Mouse (Mus musculus): Measurements from ENCODE around the gene Ccdc42. TPM values are rescaled to one million over a fixed set of nuclear protein-coding genes. Genes with fewer than 3 reads are reported as not detected.
A peak's percentile ranks its signal among the peaks of the same experiment; 100 is the strongest.

The Ccdc42 gene
- polyA plus RNA-seq, 1 experiment from 2014 or later, result 0.36 TPM

DNA sequence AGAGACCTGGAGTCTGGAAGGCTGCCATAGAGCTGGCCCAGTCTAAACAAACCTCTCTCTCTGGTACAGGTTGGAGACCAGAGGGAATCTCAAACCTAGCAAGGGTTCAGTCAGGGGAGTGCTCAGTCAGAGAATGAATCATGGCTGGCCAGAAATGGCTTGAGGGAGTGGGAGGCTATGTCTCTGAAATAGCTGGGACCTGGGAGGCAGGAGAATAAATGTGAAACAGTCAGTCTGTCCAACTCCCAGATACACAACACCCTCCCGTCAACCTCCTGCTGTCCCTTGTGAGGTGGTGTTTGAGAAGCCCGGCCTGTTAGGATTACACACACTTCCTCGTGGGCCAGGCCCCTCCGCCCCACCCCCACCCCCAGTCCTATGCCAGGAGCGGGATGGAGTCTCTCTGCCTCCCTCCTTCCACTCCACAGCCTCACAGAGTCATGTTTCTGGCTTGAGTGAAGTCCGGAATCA lies 13.8 kb downstream of the Ccdc42 start:
- Histone ChIP-seq H3K4me1 (ENCODE audit: control insufficient read depth, insufficient read depth, low read depth, low read length) (peaks cover 3% of the 10 kb centered on the region; the same call in 1 of the 2 replicates), H3K4me2 (ENCODE audit: low read length) (no peak overlapping the region), H3K36me3 (ENCODE audit: control insufficient read depth, insufficient read depth, low read length) (no peaks in the 10 kb centered on the region), H3K4me3 (ENCODE audit: low read length) (no peak overlapping the region), H3K27me3 (replicated peaks; ENCODE audit: control insufficient read depth, insufficient read depth, low read length) (no peaks in the 10 kb centered on the region), H3K9ac (ENCODE audit: low read depth, low read length) (no peak overlapping the region), H3K27ac (ENCODE audit: low read depth, low read length) (no peak overlapping the region), H3K9me3 (ENCODE audit: control insufficient read depth, low read length) (no peaks in the 10 kb centered on the region)
- 50% methylated on average over 6 of the region's 6 CpGs for WGBS
- ATAC-seq, result no peak

DNA sequence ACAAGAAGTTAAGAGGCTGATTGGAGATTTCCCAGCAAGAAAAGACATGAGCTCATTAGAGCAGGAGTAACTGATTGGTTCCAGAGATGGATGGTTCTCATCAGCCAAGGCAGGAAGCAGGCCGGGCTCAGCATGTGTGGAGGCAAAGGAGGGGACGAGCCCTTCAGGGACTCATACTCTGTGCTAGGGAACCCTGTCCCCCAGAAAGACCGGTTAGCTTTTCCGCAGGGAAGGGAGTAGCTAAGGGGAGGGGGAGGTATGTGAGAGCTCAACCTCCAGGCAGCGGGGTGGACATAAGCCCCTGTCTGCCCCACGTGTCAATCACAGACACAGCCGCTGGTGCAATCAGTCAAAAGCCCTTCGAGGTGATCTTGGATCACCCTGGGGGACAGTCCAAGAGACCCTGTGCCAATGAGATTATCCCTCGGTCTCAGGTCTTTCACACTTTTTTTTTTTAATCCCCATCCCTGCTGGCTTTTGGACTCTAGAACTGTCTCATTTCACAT lies 14.7 kb downstream of the Ccdc42 start:
- Histone ChIP-seq H3K9me3 (ENCODE audit: control insufficient read depth, low read length) (no peaks in the 10 kb centered on the region), H3K9ac (ENCODE audit: low read depth, low read length) (no peak overlapping the region), H3K4me1 (ENCODE audit: control insufficient read depth, insufficient read depth, low read depth, low read length) (peaks cover 3% of the 10 kb centered on the region; the same call in 1 of the 2 replicates), H3K4me3 (ENCODE audit: low read length) (no peak overlapping the region), H3K27ac (ENCODE audit: low read depth, low read length) (no peak overlapping the region; the same call in 1 of the 2 replicates), H3K36me3 (ENCODE audit: control insufficient read depth, insufficient read depth, low read length) (no peaks in the 10 kb centered on the region), H3K4me2 (ENCODE audit: low read length) (no peak overlapping the region), H3K27me3 (replicated peaks; ENCODE audit: control insufficient read depth, insufficient read depth, low read length) (no peaks in the 10 kb centered on the region)
- 20% methylated on average over 9 of the region's 9 CpGs for WGBS
- ATAC-seq, result peak; percentile 63; the same call in 1 of the 2 replicates

DNA sequence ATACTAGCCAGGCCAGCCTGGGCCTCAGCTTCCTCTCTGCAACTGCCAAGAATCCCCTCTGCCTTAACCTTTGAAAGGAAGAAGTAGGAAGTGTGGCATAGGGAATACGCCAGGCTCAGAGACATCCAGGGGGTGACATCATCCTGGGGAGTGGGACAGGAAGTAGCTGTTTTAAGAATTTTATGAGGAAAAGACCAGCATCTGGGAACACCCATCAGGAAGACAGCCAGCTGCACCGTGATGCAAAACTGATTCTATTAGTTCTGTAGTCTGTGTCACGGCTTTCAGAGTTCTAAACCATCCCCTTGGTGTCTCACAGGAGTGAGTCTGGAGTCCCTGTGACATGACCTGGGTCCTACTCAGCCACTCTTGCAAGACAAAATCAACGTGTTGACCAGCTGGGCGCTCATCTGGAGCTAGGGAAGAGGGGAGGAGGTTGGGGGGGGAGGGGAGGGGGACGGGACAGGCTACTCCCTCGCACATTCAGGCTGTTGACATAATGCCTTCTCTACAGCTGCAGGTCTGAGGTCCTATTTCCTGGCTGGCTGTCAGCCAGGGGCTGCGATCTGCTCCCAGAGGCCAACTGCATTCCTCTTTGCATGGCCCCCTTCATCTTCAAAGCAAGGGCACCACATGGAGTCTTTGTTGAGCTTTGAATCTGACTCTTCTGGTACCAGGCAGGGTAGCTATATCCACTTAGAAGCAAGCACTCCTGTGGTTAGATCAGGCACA lies 15.5 kb downstream of the Ccdc42 start:
- Histone ChIP-seq H3K9ac (ENCODE audit: low read depth, low read length) (no peak overlapping the region; the same call in 1 of the 2 replicates), H3K27ac (ENCODE audit: low read depth, low read length) (no peak overlapping the region), H3K27me3 (replicated peaks; ENCODE audit: control insufficient read depth, insufficient read depth, low read length) (no peaks in the 10 kb centered on the region), H3K4me2 (ENCODE audit: low read length) (no peak overlapping the region), H3K4me3 (ENCODE audit: low read length) (no peak overlapping the region), H3K36me3 (ENCODE audit: control insufficient read depth, insufficient read depth, low read length) (no peaks in the 10 kb centered on the region), H3K4me1 (ENCODE audit: control insufficient read depth, insufficient read depth, low read depth, low read length) (peaks cover 3% of the 10 kb centered on the region; the same call in 1 of the 2 replicates), H3K9me3 (ENCODE audit: control insufficient read depth, low read length) (no peaks in the 10 kb centered on the region)
- 20% methylated on average over 8 of the region's 8 CpGs for WGBS
- ATAC-seq, result no peak

DNA sequence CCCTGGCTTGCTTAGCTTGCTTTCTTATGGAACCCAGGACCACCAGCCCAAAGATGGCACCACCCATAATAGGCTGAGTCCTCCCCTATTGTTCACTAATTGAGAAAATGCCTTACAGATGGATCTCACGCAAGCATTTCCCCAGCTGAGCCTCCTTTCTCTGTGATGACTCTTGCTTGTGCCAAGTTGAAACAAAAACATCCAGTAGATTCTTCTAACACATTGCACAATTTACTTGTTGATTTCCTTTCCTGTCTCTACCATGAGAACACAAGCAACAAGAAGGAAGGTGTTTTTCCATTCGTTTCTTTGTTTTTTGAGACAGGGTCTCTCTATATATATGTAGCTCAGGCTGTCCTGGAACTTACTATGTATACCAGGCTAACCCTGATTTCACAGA lies 20.2 kb downstream of the Ccdc42 start:
- Histone ChIP-seq H3K9me3 (ENCODE audit: control insufficient read depth, low read length) (no peaks in the 10 kb centered on the region), H3K27ac (ENCODE audit: low read depth, low read length) (no peak overlapping the region), H3K27me3 (replicated peaks; ENCODE audit: control insufficient read depth, insufficient read depth, low read length) (no peaks in the 10 kb centered on the region), H3K9ac (ENCODE audit: low read depth, low read length) (no peak overlapping the region), H3K4me1 (ENCODE audit: control insufficient read depth, insufficient read depth, low read depth, low read length) (peaks cover 3% of the 10 kb centered on the region; the same call in 1 of the 2 replicates), H3K4me2 (ENCODE audit: low read length) (no peak overlapping the region), H3K4me3 (ENCODE audit: low read length) (no peak overlapping the region), H3K36me3 (ENCODE audit: control insufficient read depth, insufficient read depth, low read length) (no peaks in the 10 kb centered on the region)
- WGBS, result 78% methylated on average over 2 of the region's 2 CpGs
- no peak for ATAC-seq

DNA sequence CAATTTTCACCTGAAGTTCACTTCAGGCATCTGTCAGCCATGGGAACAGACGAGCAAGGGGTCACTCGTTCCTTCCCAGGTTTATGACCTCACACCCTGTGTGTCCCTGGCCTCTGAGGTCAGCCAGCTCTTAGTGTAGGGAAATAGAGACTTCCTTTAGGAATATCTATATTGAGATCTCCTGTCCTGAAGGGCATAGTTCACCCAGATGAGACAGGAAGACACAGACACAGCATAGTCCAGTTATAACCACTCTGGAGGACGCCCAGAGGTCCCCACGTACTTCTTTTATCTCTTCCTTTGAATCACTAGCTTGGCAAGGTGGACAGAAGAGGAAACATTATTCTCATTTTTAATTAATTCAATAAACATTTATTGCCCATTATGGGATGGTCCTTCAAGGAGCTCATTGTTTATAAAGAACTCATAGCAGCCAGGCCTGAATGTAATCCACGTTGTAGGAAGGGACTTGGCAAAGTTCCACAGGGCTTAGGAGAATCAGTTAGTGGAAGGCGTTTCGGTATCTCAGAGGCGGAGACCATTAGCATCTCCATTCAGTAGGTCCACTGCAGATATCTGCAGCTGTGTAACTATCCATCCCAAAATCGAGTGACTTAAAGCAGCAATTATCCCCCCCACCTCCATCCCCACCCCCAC lies 23.2 kb downstream of the Ccdc42 start:
- no peaks in the 10 kb centered on the region for H3K27me3 ChIP-seq (replicated peaks; ENCODE audit: control insufficient read depth, insufficient read depth, low read length)
- H3K9ac ChIP-seq (ENCODE audit: low read depth, low read length), result no peak overlapping the region
- no peak overlapping the region for H3K27ac ChIP-seq (ENCODE audit: low read depth, low read length)
- H3K4me2 ChIP-seq (ENCODE audit: low read length), result no peak overlapping the region
- 65% methylated on average over 9 of the region's 9 CpGs for WGBS
- no peaks in the 10 kb centered on the region for H3K36me3 ChIP-seq (ENCODE audit: control insufficient read depth, insufficient read depth, low read length)
- no peaks in the 10 kb centered on the region for H3K4me1 ChIP-seq (ENCODE audit: control insufficient read depth, insufficient read depth, low read depth, low read length)
- H3K9me3 ChIP-seq (ENCODE audit: control insufficient read depth, low read length), result no peaks in the 10 kb centered on the region
- H3K4me3 ChIP-seq (ENCODE audit: low read length), result no peak overlapping the region
- no peak for ATAC-seq

DNA sequence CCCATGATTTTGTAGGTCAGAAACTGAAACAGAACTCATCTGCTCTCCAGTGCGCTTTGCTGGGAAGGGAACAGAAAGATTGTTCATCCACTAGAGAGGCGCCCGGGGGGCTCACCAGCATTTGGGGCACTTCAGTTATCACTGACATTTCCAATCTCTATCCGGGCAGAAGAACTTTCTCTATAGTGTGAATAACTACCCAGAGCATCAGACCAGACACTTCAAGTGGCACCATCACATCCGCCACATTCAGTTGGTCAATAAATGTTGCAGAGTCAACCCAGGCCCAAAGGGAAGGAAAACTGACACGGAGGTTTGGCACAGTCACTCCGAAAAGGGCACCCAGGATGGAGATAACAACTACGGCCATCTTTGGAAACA lies 23.7 kb downstream of the Ccdc42 start:
- Histone ChIP-seq H3K4me3 (ENCODE audit: low read length) (no peak overlapping the region), H3K4me1 (ENCODE audit: control insufficient read depth, insufficient read depth, low read depth, low read length) (no peaks in the 10 kb centered on the region), H3K27ac (ENCODE audit: low read depth, low read length) (no peak overlapping the region), H3K9me3 (ENCODE audit: control insufficient read depth, low read length) (no peaks in the 10 kb centered on the region), H3K9ac (ENCODE audit: low read depth, low read length) (no peak overlapping the region), H3K36me3 (ENCODE audit: control insufficient read depth, insufficient read depth, low read length) (no peaks in the 10 kb centered on the region), H3K4me2 (ENCODE audit: low read length) (no peak overlapping the region), H3K27me3 (replicated peaks; ENCODE audit: control insufficient read depth, insufficient read depth, low read length) (no peaks in the 10 kb centered on the region)
- WGBS, result 87% methylated on average over 8 of the region's 8 CpGs
- ATAC-seq, result no peak

DNA sequence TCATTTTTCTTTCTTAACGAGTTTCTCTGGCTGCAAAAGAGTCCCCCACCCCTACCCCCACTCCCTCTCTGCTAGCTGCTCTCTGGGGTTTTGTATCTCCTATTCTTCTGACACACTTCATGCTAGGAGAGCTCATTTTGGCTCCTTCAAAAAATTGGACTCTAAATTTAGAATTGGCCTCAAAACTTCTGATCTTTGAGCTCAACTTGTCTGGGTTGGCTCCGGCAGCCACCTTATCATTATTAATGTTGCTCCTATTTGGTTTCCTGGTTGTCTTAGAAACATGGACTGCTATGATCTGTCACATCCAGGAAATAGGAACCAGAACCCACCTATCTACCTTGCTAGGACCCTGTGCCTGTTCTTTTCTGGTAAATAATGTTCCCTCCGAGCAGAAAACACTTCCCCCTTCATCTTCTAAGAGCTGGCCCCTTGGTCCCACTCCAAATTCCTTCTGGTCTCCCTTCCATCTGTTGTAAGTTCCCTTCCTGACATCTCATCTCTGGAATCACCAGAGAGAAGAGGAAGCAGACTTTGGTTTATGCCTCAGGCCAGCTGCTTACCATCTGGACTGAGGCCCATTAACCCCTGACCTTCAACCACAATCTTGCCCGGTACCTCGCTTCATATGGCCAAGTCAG lies 26.4 kb downstream of the Ccdc42 start:
- Histone ChIP-seq H3K4me2 (ENCODE audit: low read length) (no peak overlapping the region), H3K4me1 (ENCODE audit: control insufficient read depth, insufficient read depth, low read depth, low read length) (no peaks in the 10 kb centered on the region), H3K36me3 (ENCODE audit: control insufficient read depth, insufficient read depth, low read length) (no peaks in the 10 kb centered on the region), H3K27me3 (replicated peaks; ENCODE audit: control insufficient read depth, insufficient read depth, low read length) (no peaks in the 10 kb centered on the region), H3K9me3 (ENCODE audit: control insufficient read depth, low read length) (no peaks in the 10 kb centered on the region), H3K9ac (ENCODE audit: low read depth, low read length) (no peak overlapping the region), H3K27ac (ENCODE audit: low read depth, low read length) (no peak overlapping the region), H3K4me3 (ENCODE audit: low read length) (no peak overlapping the region)
- ATAC-seq, result no peak
- WGBS, result 57% methylated on average over 5 of the region's 5 CpGs

DNA sequence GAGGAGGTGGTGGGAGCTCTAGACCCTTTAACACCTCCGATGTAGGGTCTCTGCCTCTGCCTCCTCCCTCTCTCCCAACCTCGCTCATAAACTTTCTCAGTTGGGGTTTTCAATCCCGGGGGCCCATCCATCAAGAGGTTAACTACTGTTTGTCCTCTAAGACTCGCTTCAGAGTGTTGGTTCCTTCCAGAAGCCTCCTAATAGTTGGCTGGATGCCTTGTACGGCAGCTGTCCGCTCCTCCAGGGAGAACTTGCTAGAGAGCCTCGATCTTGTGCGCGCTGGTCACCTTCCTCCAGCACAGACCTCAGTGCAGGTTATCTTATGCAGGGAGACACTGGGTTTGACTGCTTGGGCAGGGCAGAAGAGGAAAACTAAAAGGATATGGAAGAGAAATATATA lies 35.9 kb downstream of the Ccdc42 start:
- no peaks in the 10 kb centered on the region for H3K27me3 ChIP-seq (replicated peaks; ENCODE audit: control insufficient read depth, insufficient read depth, low read length)
- no peak overlapping the region; the same call in 1 of the 2 replicates for H3K4me2 ChIP-seq (ENCODE audit: low read length)
- no peaks in the 10 kb centered on the region for H3K9me3 ChIP-seq (ENCODE audit: control insufficient read depth, low read length)
- no peak for ATAC-seq
- no peak overlapping the region for H3K4me3 ChIP-seq (ENCODE audit: low read length)
- H3K4me1 ChIP-seq (ENCODE audit: control insufficient read depth, insufficient read depth, low read depth, low read length), result peaks cover 6% of the 10 kb centered on the region
- WGBS, result 74% methylated on average over 9 of the region's 9 CpGs
- H3K9ac ChIP-seq (ENCODE audit: low read depth, low read length), result no peak overlapping the region
- H3K36me3 ChIP-seq (ENCODE audit: control insufficient read depth, insufficient read depth, low read length), result no peaks in the 10 kb centered on the region
- no peak overlapping the region for H3K27ac ChIP-seq (ENCODE audit: low read depth, low read length)

Measured in hindbrain, embryonic 16.5 days (tissue).